In the genomic region with DNA sequence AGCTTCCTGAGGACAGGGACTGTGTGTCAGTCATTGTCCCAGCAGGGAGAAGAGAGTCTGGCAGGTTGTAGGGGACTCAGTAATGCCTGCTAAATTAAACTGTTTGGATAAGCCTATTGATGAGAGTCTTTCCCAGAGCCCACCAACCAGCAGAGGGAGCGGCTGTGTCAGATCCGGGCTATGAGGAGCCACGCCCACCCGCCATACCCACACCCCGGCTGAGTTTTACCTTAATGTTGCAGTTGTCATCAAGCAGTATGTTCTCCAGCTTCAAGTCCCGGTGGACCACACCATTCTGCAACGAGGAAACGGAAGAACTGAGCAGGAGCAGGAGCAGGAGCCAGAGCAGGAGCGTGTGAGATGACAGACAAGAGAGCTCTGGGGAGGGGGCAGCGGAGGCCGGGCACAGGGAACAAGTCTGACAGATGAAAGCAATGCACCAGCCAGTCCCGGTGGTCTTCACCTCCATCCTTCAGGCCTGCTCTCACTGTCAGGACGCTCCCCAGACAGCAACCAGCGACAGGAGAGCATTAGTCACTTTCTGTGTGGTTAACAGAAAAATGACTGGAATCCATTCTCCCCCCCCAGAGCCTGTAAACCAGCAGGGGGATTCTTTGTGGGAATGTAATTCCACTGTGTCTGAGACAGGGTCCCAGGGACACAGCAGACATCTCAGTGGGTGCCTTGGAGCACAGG, we compare ENCODE assay signal across 8 mouse cellular contexts. TPM values are rescaled to one million over a fixed set of nuclear protein-coding genes. Genes with fewer than 3 reads are reported as not detected.
DNase-seq lines count a peak whose midpoint lies in the region; ATAC-seq and TF ChIP-seq lines count a peak whose summit lies in the region.

No protein-coding gene starts in this region.

- no peak for TF ChIP-seq POLR2A in thymus, adult 2 months (IDR thresholded peaks at IDR 0.05; ENCODE audit: control insufficient read depth, extremely low read depth, insufficient read depth, low read length, poor library complexity)

- TF ChIP-seq CTCF in heart, postnatal 0 days (IDR thresholded peaks at IDR 0.05; ENCODE audit: low read depth): peak; percentile 38
- peak; percentile 45 for TF ChIP-seq CTCF in lung, postnatal 0 days (IDR thresholded peaks at IDR 0.05)
- no peak for TF ChIP-seq CTCF in thymus, adult 2 months (IDR thresholded peaks at IDR 0.05; ENCODE audit: borderline replicate concordance, control insufficient read depth, extremely low read depth, insufficient read depth, low read length, poor library complexity)

- peak overlapping the region; percentile 32; the same call in 1 of the 2 replicates for H3K27ac ChIP-seq in heart, postnatal 0 days (ENCODE audit: low read depth)
- H3K27ac ChIP-seq in forebrain, embryonic 15.5 days (replicated peaks): peak overlapping the region; percentile 69
- no peak overlapping the region for H3K27ac ChIP-seq in lung, postnatal 0 days (ENCODE audit: low read length)
- H3K27ac ChIP-seq in thymus, adult 2 months (ENCODE audit: control insufficient read depth, insufficient read depth, low read length): no peak overlapping the region

- TF ChIP-seq EP300 in heart, postnatal 0 days (IDR thresholded peaks at IDR 0.05; ENCODE audit: low read depth): no peak
- TF ChIP-seq EP300 in lung, postnatal 0 days (IDR thresholded peaks at IDR 0.05): no peak

- no peak for DNase-seq in heart, postnatal 0 days (ENCODE audit: low spot score)
- no peak for DNase-seq in heart, postnatal 4 days
- DNase-seq in NIH3T3 (ENCODE audit: low read depth): peak; percentile 78
- no peak for DNase-seq in lung, postnatal 0 days (ENCODE audit: low spot score)
- peak; percentile 18 for DNase-seq in thymus, adult 2 months
- no peak for DNase-seq in testis, postnatal 14 days (ENCODE audit: low spot score)
- no peak for DNase-seq in cerebellum, adult 11-12 months

- no peaks in the 10 kb centered on the region for H3K27me3 ChIP-seq in heart, postnatal 0 days (ENCODE audit: control insufficient read depth, insufficient read depth, low read length)
- H3K27me3 ChIP-seq in forebrain, embryonic 15.5 days: no peaks in the 10 kb centered on the region
- H3K27me3 ChIP-seq in lung, postnatal 0 days (replicated peaks; ENCODE audit: insufficient read depth, low read length): 0 out of 2 replicates have a peak, but pooled peaks cover 4% of the 10 kb centered on the region
- no peaks in the 10 kb centered on the region for H3K27me3 ChIP-seq in thymus, adult 2 months (ENCODE audit: control insufficient read depth, insufficient read depth, low read length)

- no peak for ATAC-seq in heart, postnatal 0 days (ENCODE audit: insufficient read depth, low read depth)
- no peak for ATAC-seq in forebrain, embryonic 15.5 days (replicated peaks)
- no peak for ATAC-seq in lung, postnatal 0 days

- no peak overlapping the region for H3K4me2 ChIP-seq in heart, postnatal 0 days (ENCODE audit: low read depth, low read length)
- H3K4me2 ChIP-seq in forebrain, embryonic 15.5 days (replicated peaks): peak overlapping the region; percentile 14
- H3K4me2 ChIP-seq in lung, postnatal 0 days (replicated peaks; ENCODE audit: low read depth, low read length): no peak overlapping the region

- no peak overlapping the region for H3K9ac ChIP-seq in heart, postnatal 0 days (replicated peaks; ENCODE audit: low read depth, low read length)
- H3K9ac ChIP-seq in forebrain, embryonic 15.5 days (replicated peaks): no peak overlapping the region
- H3K9ac ChIP-seq in lung, postnatal 0 days (replicated peaks; ENCODE audit: low read depth): no peak overlapping the region

- peaks cover 18% of the 10 kb centered on the region for H3K36me3 ChIP-seq in heart, postnatal 0 days (replicated peaks; ENCODE audit: control insufficient read depth, insufficient read depth, low read length)
- H3K36me3 ChIP-seq in forebrain, embryonic 15.5 days: 0 out of 2 replicates have a peak, but pooled peaks cover 4% of the 10 kb centered on the region
- H3K36me3 ChIP-seq in lung, postnatal 0 days (ENCODE audit: insufficient read depth, low read length): no peaks in the 10 kb centered on the region
- no peaks in the 10 kb centered on the region for H3K36me3 ChIP-seq in thymus, adult 2 months (ENCODE audit: control insufficient read depth, insufficient read depth, low read length)

- H3K9me3 ChIP-seq in heart, postnatal 0 days (replicated peaks; ENCODE audit: control insufficient read depth, low read length): no peaks in the 10 kb centered on the region
- H3K9me3 ChIP-seq in forebrain, embryonic 15.5 days: no peaks in the 10 kb centered on the region
- H3K9me3 ChIP-seq in lung, postnatal 0 days (ENCODE audit: low read length): no peaks in the 10 kb centered on the region

- no peak overlapping the region for H3K4me3 ChIP-seq in heart, postnatal 0 days (ENCODE audit: low read depth, low read length)
- no peak overlapping the region for H3K4me3 ChIP-seq in forebrain, embryonic 15.5 days
- H3K4me3 ChIP-seq in lung, postnatal 0 days (ENCODE audit: low read depth, low read length): no peak overlapping the region
- H3K4me3 ChIP-seq in thymus, adult 2 months (ENCODE audit: control insufficient read depth, insufficient read depth, low read length): no peak overlapping the region

- peaks cover 64% of the 10 kb centered on the region for H3K4me1 ChIP-seq in heart, postnatal 0 days (ENCODE audit: control insufficient read depth, insufficient read depth)
- H3K4me1 ChIP-seq in forebrain, embryonic 15.5 days: peaks cover 77% of the 10 kb centered on the region
- peaks cover 5% of the 10 kb centered on the region; the same call in 1 of the 2 replicates for H3K4me1 ChIP-seq in lung, postnatal 0 days (ENCODE audit: insufficient read depth, low read depth, low read length)
- no peaks in the 10 kb centered on the region for H3K4me1 ChIP-seq in thymus, adult 2 months (replicated peaks; ENCODE audit: control insufficient read depth, insufficient read depth, low read length)

- WGBS in heart, postnatal 0 days: 25% methylated on average over 14 of the region's 14 CpGs
- WGBS in forebrain, embryonic 15.5 days: 16% methylated on average over 14 of the region's 14 CpGs
- 29% methylated on average over 14 of the region's 14 CpGs for WGBS in lung, postnatal 0 days
- WGBS in thymus, adult 2 months: 58% methylated on average over 14 of the region's 14 CpGs

RNA-seq across cellular contexts. Expression of a gene that starts 48.2 kb away (rescaled TPM):
- total RNA-seq in heart, postnatal 0 days (2014; rRNA removed; ENCODE audit: low replicate concordance): 33.6 and 36.8 TPM in 2 replicates
- polyA plus RNA-seq in heart, postnatal 0 days (2015; fragmentation: Nextera tagmentation; extraction: Ambion mirVana): 1.4 and 1.7 TPM in 2 replicates
- 10 to 100 TPM; 39.5 to 45.8 TPM for total RNA-seq in heart, postnatal 4 days (2021)
- 11.6 and 12.6 TPM in 2 replicates for polyA plus RNA-seq in forebrain, embryonic 15.5 days (2015; fragmentation: Nextera tagmentation; extraction: Ambion mirVana)
- polyA plus RNA-seq in lung, postnatal 0 days (2015; fragmentation: Nextera tagmentation; extraction: Ambion mirVana): 2.2 and 2.3 TPM in 2 replicates
- 5.3 and 5.7 TPM in 2 replicates for polyA plus RNA-seq in thymus, adult 2 months (2012; rRNA removed)

Comparison
In these comparisons a context has a peak if more than half of its experiments do, and no peak if none do; other contexts are left out.
1. DNase-seq: peak in NIH3T3 (single experiment) and thymus, adult 2 months (single experiment); none in heart, postnatal 0 days (single experiment), heart, postnatal 4 days (single experiment), lung, postnatal 0 days (single experiment), testis, postnatal 14 days (single experiment) and cerebellum, adult 11-12 months (single experiment).
2. H3K27ac ChIP-seq: peak in heart, postnatal 0 days (single experiment) and forebrain, embryonic 15.5 days (single experiment); none in lung, postnatal 0 days (single experiment) and thymus, adult 2 months (single experiment).